Mouse (Mus musculus) T-helper 1 cell (primary cell): ENCODE data around the gene Cldn5.

Experiments
- in situ Hi-C: fragments of 300-600 bp; cut with MboI, MseI; formaldehyde crosslinking; loops from one replicate; pipeline ENCODE4 v1.15.1; 2025; ENCODE audit warnings: high pct_unique_total_duplicates

Gene Cldn5

DNA sequence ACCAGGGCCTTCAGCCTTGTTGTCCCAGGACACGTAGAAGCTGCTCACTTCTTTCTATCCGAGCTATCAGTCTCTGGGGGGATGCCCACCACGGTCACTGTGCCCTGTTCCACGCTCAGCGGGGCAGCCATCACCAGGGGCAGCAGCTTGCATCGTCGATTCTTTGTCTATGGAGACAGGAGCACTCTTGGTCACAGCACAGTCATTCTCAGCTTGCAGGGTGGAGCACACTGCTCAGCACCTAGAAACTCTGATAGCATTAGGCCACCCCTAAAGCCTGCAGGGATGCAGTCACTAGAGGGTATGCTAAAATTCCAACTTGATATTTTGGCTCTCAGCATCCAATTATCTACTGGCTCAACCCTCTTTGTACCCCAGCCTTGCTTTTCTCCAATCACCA lies 8.4 kb downstream of the Cldn5 start:
- in situ Hi-C loops, result no loop called here

DNA sequence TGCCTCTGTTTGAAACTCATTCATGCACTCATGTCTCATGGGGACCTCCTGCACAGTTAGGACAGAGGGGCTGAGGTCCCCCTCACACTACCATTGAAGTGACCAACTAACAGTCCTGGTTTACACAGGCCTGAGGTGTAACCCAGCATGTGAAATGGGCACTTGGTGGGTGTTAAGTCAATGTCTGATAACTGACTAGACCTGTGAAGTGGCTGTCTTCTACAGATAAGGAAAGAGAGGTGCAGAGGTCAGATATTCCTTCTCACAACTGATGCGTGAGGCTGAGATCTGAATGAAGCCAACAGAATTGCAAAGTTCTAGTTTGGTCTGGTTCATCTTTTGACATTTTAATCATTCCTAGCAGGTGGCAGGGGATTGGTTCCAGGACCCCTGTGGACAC lies 8.8 kb downstream of the Cldn5 start:
- in situ Hi-C loops, result no loop called here

DNA sequence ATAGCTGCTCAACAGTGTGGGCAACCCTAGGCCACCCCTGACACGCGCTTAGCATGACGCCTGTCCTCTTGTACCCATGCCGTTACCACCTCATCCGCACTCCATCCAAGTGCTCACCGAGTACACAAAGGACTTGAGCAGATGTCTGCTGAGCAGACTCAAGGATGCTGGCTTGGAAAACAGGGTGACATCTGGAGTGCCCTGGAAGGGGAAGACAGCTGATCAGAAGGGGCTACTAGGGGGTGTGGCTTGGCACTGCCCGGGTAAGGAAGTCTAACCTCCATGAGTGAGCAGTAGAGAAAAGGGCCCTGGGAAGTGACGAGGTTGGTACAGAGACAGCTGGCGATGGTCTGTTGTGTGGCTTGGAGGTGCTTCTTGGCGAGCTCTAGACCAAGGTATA lies 10.0 kb downstream of the Cldn5 start:
- in situ Hi-C loops, result no loop called here

DNA sequence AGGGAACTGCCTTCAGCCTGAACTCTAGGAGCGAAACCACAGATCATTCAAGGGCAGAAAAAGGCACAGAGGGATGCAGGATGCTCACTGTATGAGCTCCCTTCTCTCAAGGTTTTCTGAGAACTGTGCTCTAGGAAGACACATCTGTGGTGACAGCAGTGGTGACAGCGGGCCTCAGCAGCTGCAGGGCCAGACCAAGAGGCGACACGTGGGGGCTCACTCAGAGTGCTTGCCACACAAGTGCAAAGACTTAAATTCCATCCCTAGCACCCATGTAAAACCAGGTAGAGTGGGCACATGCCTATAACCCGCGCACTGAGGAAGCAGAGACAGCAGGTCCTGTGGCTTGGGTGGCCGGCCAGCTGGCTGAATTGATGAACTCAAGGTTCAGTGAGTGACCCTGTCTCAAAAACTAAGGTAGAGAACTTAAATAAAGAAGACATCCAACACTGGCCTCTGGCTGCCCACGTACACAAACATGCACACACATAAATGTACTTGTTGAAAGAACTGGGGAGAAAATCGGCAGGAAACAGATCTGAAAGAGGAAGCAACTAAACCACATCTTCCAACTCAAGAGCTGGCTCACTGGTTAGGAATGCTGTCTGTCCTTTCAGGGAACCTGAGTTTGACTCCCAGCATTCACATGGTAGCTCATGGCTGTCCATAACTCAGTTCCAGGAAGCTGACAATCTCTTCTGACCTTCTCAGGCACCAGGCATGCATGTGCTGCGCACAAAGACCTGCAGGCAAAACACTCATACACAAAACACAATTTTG lies 12.2 kb downstream of the Cldn5 start:
- in situ Hi-C loops, result no loop called here

DNA sequence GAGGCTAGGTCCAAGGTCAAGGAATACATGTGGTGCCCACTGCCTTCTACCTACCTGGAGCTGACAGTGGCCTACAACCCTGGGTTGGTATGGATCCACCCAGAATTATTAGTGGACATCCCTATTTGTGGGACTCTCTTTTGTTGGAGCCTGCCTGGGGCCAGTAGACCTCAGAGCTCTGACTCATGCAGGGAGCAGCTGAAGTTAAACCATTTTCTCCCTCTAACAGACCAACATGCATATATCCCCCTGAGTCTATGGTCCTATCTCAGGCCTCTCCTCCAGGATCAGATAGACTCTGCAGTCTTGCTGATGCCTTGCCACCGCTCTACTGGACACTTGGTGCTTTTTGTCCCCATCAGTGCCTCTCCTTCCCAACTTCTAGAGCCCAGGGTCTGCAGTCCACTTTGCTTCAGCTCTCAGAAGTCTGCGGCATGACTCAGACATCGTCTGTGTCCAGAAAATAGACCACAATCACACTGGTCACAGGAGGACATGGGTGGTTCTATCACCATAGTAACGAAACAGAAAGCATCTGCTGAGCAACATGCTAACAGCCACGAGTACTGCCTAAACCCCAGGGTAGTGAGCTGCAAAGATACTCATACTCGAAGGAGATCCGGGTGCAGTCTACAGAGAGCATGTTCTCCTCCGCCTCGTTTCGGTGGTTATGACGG lies 18.7 kb downstream of the Cldn5 start:
- in situ Hi-C loops, result loop anchor here (5.0 kb wide), 1 partner anchor 513 kb away; no protein-coding TSS in a partner anchor

DNA sequence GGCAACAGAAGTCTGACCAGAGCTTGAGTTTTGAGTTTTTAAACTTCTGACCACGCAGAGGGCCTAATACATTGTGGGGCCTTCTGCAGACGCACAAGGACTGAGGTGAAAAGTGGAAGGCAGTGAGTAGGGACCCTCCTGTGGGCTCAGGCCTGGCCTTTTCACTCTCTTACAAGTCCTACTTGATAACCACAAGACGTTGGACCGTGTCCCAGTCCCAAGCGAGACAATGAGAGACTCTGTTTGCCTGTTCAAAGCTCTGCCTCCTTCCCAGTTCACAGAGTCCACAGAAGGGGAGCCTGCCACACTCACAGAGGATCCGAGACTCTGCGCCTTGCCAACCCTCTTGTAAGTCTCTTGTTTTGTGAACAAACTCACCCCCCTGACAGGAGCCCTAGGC lies 20.0 kb downstream of the Cldn5 start:
- in situ Hi-C loops, result loop anchor here (5.0 kb wide), 1 partner anchor 514 kb away; no protein-coding TSS in a partner anchor

DNA sequence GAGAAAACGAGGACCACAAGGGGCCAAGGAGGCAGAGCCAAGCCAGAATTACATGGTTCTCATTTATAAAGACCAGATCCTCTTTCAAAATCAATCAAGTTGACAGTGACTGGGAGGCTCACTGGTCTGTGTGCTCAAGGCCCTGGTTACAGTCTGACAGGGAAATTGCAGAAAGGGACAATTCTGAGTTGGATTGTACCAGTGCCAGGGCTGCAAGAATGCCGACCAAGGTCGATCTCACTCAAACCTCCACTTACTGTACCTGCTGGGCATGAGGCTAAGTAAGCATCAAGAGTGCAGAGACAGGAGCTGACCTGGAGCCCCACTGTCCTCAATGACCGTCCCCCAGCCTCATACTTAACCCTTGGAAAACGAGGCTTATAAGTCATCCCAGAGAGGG lies 21.5 kb downstream of the Cldn5 start:
- in situ Hi-C loops, result loop anchor here (5.0 kb wide), 1 partner anchor 516 kb away; no protein-coding TSS in a partner anchor

DNA sequence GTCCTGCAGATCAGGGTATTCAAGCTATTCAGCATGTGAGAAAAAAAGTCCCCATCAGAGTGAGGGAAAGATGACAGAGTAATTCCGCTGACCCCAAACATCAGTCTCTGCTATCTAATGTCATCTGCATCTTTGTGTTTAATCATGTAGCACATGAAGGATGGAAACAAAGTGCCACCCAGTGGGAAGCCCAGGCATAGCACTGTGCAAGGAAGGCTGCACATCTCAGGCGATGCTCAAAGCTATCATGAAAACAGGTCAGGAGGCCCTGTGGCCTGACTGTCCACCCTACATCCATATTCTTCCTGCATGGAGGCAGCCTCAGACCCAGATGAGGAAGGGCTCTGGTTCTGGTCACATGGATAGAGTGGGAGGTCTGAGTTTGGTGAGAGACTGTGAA lies 22.2 kb downstream of the Cldn5 start:
- in situ Hi-C loops, result loop anchor here (5.0 kb wide), 1 partner anchor 517 kb away; no protein-coding TSS in a partner anchor

DNA sequence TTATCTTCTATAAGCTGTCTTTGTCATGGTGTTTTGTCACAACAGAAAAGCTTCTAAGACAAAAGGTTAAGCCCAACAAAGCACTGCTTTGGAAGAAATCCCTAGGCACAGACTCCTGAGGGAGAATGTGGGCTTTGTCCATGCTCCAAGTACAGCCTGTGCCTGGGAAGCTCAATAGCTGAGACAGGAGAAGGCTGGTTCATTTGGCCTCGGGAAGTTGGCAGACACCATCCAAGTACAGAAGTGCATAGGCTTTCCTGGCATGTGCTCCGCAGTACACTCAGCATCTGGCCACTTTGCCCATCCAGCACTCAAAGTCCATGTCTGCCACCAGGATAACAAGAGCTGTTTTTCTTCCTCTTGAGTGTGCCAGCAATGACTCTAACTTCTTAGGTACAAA lies 29.1 kb downstream of the Cldn5 start:
- in situ Hi-C loops, result no loop called here

DNA sequence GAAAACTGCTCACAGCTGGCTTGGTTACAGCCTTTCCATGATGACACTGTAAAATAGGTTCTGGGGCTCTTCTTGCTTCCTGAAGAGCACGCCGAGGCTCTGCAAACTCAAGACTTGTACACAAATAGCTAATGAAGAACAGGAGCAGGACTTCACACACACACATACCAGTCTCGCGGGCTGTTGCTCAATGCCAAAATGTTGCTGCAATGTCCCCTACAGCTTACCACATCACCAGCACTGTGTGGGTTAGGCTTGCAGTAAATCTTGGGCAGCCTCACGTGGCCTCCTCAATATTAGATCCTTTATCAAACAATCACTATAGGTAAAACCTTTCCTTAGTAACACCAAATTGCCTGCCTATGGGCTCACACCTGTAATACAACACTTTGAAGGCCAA lies 32.4 kb downstream of the Cldn5 start:
- in situ Hi-C loops, result no loop called here

DNA sequence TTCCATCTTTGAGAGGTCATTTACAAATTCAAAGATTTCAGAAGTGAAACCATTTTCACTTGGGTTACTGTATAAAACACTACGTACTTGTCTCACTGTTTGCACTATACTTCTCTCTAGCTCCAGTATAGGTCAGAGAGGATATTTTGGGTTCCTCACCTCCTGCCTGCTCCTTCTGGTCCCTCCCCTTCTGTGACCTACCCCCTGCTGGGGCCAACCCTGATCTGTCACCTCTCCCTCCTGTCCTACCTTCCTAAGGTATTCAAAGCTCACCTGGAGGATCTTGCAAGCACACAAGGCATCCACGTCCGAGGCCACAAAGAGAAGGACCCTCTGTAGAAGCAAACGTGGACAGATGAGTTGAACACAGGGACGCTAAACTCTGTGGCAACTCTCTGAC lies 34.4 kb downstream of the Cldn5 start:
- in situ Hi-C loops, result no loop called here

DNA sequence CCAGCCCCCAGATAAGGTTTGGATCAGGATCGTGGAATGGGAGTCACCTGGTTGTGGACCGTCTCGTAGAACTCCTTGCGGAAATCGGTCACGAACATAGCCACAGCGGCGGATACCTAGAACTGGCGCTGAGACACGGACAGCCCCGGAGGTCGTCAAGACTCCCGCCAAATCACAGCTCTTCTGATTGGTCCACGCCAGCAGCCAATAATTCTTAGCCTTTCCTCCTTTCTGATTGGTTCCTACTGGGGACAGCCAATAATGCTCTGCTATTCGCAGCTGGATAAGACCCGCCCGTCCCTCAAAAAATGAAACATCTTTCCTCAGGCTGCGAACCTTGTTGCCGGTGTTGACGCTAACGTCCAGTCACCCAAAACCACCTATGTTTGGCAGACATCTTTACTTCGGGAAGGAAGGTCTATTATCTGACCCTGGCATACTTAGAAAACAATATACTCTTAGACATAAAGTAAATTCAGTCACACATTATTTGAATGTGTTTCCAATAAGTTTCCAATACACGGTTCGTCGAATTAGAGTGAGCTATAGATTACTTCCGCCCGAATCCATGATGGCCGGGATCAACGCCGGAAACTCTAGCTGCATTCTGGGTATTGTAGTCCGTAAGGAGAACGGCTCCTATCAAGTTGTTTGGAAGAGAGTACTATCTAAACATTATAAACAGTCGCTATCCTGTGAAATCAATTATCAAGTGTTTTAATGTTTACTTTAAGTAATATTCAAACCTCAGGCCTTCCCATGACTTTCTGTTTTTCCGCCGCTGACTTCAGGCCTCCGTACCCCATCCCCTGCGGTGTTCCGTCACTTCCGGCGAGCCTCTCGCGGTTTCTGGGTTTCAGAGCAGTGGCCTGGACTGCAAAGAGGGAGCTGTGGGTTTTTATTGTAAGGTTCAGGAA lies 35.1 kb downstream of the Cldn5 start, which contains the start of the genes Ufd1 and Cdc45:
Gene Ufd1 (plus strand): TSS at position 312 of the 917 bp plus-strand sequence.
Gene Cdc45 (minus strand): TSS at position 520 of the 917 bp plus-strand sequence.
- in situ Hi-C loops, result no loop called here

DNA sequence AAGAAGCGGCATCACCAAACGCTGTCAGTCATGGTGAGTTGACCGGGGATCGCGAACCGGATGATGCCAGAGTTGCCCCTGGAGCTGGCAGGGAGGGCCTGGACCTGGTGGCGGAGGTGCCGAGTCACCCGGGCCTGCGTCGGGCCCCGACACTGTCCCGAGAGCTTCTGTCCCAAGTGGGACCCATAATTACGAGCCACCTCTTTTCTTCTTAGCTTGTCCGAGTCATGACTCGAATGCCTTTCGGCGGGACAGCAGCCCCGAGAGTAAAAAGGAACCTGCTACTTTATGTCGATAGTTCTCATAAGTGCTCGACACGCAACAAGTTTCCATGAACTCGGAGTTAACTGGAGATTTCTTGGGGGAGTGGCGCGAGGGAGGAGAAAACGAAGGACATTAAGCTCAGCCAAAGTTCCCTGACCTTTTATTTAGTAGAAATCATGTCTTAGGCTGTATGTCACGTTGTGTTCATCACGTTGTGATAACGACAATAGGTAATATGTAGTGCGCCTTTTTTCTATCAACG lies 35.8 kb downstream of the Cldn5 start:
- in situ Hi-C loops, result no loop called here

DNA sequence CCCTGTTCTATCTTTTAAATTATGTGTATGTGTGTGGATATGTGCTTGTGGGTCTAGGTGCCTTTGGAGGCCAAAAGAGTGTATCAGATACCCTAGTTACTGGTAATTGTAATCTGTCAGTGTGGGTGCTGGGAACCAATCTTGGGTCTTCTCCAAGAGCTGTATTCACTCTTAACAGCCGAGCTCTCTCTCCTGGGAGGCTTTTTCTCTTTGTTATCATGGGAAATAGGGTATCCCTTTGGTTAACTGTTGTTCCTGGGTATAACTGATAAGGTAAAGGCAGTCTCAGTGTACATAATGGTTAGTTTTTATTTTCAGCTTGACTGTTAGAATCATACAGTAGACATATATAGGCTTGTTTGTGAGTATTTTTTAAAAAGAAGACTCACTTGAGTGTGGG lies 45.7 kb downstream of the Cldn5 start:
- in situ Hi-C loops, result no loop called here

DNA sequence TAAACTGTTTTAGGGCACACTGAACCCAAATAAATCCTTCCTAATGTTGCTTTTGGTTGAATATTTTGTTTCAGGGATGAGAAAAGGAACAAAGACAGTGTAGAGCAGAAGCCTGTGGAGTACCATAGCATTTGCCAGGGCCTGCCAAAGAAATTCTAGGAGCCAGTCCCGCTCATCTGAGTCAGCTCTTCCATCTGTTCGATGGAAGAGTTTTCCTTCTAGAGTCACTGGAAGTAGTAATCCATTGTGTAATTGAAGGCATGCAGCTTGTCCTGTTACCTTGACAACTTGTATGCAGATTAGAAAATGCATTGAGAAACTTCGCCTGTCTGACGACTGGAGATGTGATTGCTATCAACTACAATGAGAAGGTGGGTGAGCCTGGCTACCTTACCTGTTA lies 46.3 kb downstream of the Cldn5 start:
- in situ Hi-C loops, result no loop called here
